Mouse (Mus musculus) stomach, embryonic 15.5 days (tissue): Measurements from ENCODE around the gene 1700001J03Rik. TPM values are rescaled to one million over a fixed set of nuclear protein-coding genes. Genes with fewer than 3 reads are reported as not detected.
"Not testable (repeated sequence)": the region's sequence is repeated elsewhere in the genome, so short reads cannot be mapped to it uniquely, and the experiment has no call there.

Experiments
- ATAC-seq: fragments of 200-750 bp; cut with Nextera tagmentation; 2 replicates; pipeline ENCODE4 v1.8.0; 2017; ENCODE audit warnings: low read depth, moderate number of reproducible peaks, moderate TSS enrichment; ENCODE audit not compliant: insufficient read depth, low FRiP score
- H3K27ac ChIP-seq: fragments of 300-500 bp; sonication (generic); 2 replicates; pipeline ENCODE4 v1.5.1; 2015; ENCODE audit warnings: mild to moderate bottlenecking, inconsistent platforms
- H3K27me3 ChIP-seq: fragments of 300-500 bp; sonication (generic); replicated peaks from 2 replicates; pipeline ENCODE4 v1.6.1; 2015; ENCODE audit warnings: inconsistent platforms
- H3K36me3 ChIP-seq: fragments of 300-500 bp; sonication (generic); 2 replicates; pipeline ENCODE4 v1.6.1; 2015; ENCODE audit warnings: inconsistent platforms
- H3K4me1 ChIP-seq: fragments of 300-500 bp; sonication (generic); 2 replicates; pipeline ENCODE4 v1.6.1; 2015; ENCODE audit warnings: inconsistent platforms
- H3K4me2 ChIP-seq: fragments of 300-500 bp; sonication (generic); 2 replicates; pipeline ENCODE4 v1.6.1; 2015; ENCODE audit warnings: mild to moderate bottlenecking, inconsistent platforms
- H3K4me3 ChIP-seq: fragments of 300-500 bp; sonication (generic); replicated peaks from 2 replicates; pipeline ENCODE4 v1.5.1; 2015; ENCODE audit warnings: inconsistent platforms
- H3K9ac ChIP-seq: fragments of 300-500 bp; sonication (generic); 2 replicates; pipeline ENCODE4 v1.6.1; 2015; ENCODE audit warnings: inconsistent platforms
- H3K9me3 ChIP-seq: fragments of 300-500 bp; sonication (generic); 2 replicates; pipeline ENCODE4 v1.6.1; 2016; ENCODE audit warnings: inconsistent platforms
- WGBS: fragments of 180-500 bp; shearing (Covaris S2); methylation state at CpG from one replicate; pipeline ENCODE4 v1.1.7; 2015; 5-methylcytosine and 5-hydroxymethylcytosine counted together
- polyA plus RNA-seq: library from polyadenylated mRNA; unstranded; fragments of >200 nt; fragmentation: Nextera tagmentation; extraction: Ambion mirVana; gene quantifications from 2 replicates; pipeline ENCODE4 v1.2.1, GENCODE M21; 2015

1700001J03Rik gene
- polyA plus RNA-seq, 1 experiment from 2014 or later, result not detected

GRCm38 (mm10) chr5:146220501-146220878 lies 35.4 kb upstream of the 1700001J03Rik start:
- Histone ChIP-seq H3K27me3 (no peaks in the 10 kb centered on the region), H3K9me3 (no peaks in the 10 kb centered on the region), H3K4me3 (peak overlapping the region; percentile 81), H3K27ac (peak overlapping the region; percentile 99), H3K9ac (peak overlapping the region; percentile 7; the same call in 1 of the 2 replicates), H3K4me1 (0 out of 2 replicates have a peak, but pooled peaks cover 4% of the 10 kb centered on the region), H3K36me3 (peaks cover 10% of the 10 kb centered on the region; the same call in 1 of the 2 replicates), H3K4me2 (peak overlapping the region; percentile 59)
- ATAC-seq, result peak; percentile 63
- WGBS, result 8% methylated on average over 13 of the region's 13 CpGs

DNA sequence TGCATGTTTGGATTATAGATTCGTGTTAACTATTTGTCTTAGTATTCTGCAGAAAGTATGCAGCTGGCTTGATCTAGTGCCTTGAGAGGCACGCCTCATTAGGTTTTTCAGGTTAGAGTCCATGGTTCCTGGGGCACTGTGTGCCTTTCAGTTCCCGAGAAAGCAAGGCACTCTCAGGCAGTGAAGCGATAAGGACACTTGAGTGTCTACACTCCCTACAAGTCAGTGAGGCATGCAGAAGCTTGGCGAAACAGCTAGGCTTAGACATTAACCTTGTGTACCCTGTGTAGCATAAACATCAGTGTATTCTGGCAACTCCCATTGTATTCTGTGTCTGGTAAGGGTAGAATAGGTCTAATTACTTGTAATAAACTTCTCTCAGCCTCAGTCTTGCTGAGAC lies 20.4 kb upstream of the 1700001J03Rik start:
- Histone ChIP-seq H3K4me2 (no peak overlapping the region), H3K36me3 (peaks cover 53% of the 10 kb centered on the region), H3K27me3 (no peaks in the 10 kb centered on the region), H3K4me1 (no peaks in the 10 kb centered on the region), H3K9me3 (no peaks in the 10 kb centered on the region), H3K4me3 (no peak overlapping the region), H3K27ac (no peak overlapping the region), H3K9ac (no peak overlapping the region)
- ATAC-seq, result no peak
- WGBS, result 91% methylated on average over 5 of the region's 5 CpGs

DNA sequence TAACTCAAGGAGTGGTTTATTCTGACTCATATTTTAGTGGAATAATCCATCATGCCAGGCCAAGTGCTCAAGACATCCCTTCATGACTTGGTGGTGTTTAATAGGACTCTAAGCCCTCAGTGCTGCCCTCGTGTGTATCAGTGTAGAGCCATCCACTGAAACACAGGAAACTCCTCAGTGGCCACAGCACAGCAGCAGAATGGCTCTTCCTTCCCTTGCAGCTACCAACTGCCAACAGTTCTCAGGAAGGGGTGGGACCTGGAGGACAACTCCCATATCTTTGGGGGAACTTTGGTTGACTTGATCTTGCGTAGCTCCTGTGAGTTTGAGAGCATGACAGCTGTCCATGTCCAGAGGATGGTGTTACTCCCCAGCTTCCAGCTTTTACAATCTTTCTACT lies 18.8 kb upstream of the 1700001J03Rik start:
- Histone ChIP-seq H3K4me2 (no peak overlapping the region), H3K27ac (no peak overlapping the region), H3K36me3 (peaks cover 44% of the 10 kb centered on the region), H3K9ac (no peak overlapping the region), H3K27me3 (no peaks in the 10 kb centered on the region), H3K4me1 (no peaks in the 10 kb centered on the region), H3K4me3 (no peak overlapping the region), H3K9me3 (no peaks in the 10 kb centered on the region)
- no peak for ATAC-seq
- WGBS, result 78% methylated on average over 2 of the region's 2 CpGs

- ATAC-seq, result no peak
- Histone ChIP-seq H3K9ac (no peak overlapping the region), H3K4me3 (no peak overlapping the region), H3K27ac (no peak overlapping the region), H3K4me2 (no peak overlapping the region), H3K27me3 (no peaks in the 10 kb centered on the region), H3K4me1 (no peaks in the 10 kb centered on the region), H3K9me3 (no peaks in the 10 kb centered on the region), H3K36me3 (peaks cover 21% of the 10 kb centered on the region; the same call in 1 of the 2 replicates)
- WGBS, result 97% methylated on average over 6 of the region's 6 CpGs
Observed at GRCm38 (mm10) chr5:146200580-146200979, 15.5 kb upstream of the 1700001J03Rik start.

DNA sequence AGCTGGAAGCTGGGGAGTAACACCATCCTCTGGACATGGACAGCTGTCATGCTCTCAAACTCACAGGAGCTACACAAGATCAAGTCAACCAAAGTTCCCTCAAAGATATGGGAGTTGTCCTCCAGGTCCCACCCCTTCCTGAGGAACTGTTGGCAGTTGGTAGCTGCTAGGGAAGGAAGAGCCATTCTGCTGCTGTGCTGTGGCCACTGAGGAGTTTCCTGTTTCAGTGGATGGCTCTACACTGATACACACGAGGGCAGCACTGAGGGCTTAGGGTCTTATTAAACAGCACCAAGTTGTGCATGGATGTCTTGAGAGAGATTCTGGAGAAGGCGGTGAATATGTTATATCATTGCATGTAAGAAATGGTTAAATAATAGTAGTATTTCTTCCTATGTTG lies 14.4 kb upstream of the 1700001J03Rik start:
- no peak overlapping the region for H3K27ac ChIP-seq
- no peaks in the 10 kb centered on the region for H3K4me1 ChIP-seq

DNA sequence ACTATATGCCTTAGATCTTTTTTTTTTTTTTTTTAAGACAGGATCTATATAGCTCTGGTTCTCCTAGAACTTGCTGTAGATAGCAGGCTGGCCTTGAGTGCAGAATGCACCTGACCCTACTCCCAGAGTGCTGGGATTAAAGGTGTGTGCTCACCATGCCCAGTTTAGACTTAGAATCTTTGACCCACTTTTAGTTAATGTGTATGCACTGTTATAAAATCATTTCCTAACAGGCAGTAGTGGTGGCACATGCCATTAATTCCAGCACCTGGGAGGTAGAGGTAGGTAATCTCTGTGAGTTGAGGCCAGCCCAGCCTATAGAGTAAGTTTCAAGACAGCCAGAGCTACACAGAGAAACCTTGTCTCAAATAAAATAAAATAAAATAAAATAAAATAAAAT lies 14.0 kb upstream of the 1700001J03Rik start:
- Histone ChIP-seq H3K9me3 (no peaks in the 10 kb centered on the region), H3K4me3 (no peak overlapping the region), H3K9ac (no peak overlapping the region), H3K27ac (no peak overlapping the region), H3K36me3 (peaks cover 11% of the 10 kb centered on the region; the same call in 1 of the 2 replicates), H3K4me1 (no peaks in the 10 kb centered on the region), H3K27me3 (no peaks in the 10 kb centered on the region), H3K4me2 (no peak overlapping the region)
- no peak for ATAC-seq

More for the DNA sequence above, 14.4 kb upstream of the 1700001J03Rik start:
- H3K4me2 ChIP-seq, result no peak overlapping the region
- peaks cover 15% of the 10 kb centered on the region; the same call in 1 of the 2 replicates for H3K36me3 ChIP-seq
- H3K4me3 ChIP-seq, result no peak overlapping the region
- 83% methylated on average over 2 of the region's 2 CpGs for WGBS
- H3K9ac ChIP-seq, result no peak overlapping the region
- no peaks in the 10 kb centered on the region for H3K27me3 ChIP-seq
- H3K9me3 ChIP-seq, result no peaks in the 10 kb centered on the region
- ATAC-seq, result no peak

- no peak overlapping the region for H3K4me3 ChIP-seq
- H3K27me3 ChIP-seq, result no peaks in the 10 kb centered on the region
- no peak overlapping the region for H3K9ac ChIP-seq
- no peak overlapping the region for H3K27ac ChIP-seq
- H3K36me3 ChIP-seq, result no peaks in the 10 kb centered on the region
- no peak overlapping the region for H3K4me2 ChIP-seq
- 78% methylated on average over 8 of the region's 8 CpGs for WGBS
- no peak for ATAC-seq
- H3K4me1 ChIP-seq, result no peaks in the 10 kb centered on the region
- H3K9me3 ChIP-seq, result no peaks in the 10 kb centered on the region
Observed at GRCm38 (mm10) chr5:146193360-146193759, 8.3 kb upstream of the 1700001J03Rik start.

GRCm38 (mm10) chr5:146190501-146191269 lies 5.6 kb upstream of the 1700001J03Rik start:
- H3K36me3 ChIP-seq, result no peaks in the 10 kb centered on the region
- no peaks in the 10 kb centered on the region for H3K4me1 ChIP-seq
- 57% methylated on average over 3 of the region's 3 CpGs for WGBS
- H3K27ac ChIP-seq, result no peak overlapping the region
- no peak overlapping the region for H3K4me2 ChIP-seq
- H3K9me3 ChIP-seq, result no peaks in the 10 kb centered on the region
- no peak for ATAC-seq
- H3K4me3 ChIP-seq, result no peak overlapping the region
- no peaks in the 10 kb centered on the region for H3K27me3 ChIP-seq
- no peak overlapping the region for H3K9ac ChIP-seq

DNA sequence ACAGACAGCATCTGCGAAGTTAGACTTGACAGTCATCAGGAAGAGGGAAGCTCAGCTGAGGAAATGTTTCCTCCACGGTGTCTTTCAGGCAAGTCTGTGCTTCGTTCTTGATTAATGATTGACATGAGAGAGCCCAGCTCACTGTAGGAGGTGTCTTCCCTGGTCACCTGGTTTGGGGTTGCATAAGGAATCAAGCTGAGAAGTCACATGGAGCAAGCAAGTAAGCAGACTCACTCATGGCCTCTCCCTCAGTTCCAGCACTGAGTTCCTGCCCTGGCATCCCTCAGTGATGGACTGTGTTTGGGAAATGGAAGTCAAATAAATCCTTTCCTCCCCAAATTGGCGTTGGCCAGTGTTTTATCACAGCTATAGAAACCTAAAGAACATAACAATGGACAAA lies 5.0 kb upstream of the 1700001J03Rik start:
- no peak for ATAC-seq
- Histone ChIP-seq H3K27me3 (no peaks in the 10 kb centered on the region), H3K4me3 (no peak overlapping the region), H3K4me1 (no peaks in the 10 kb centered on the region), H3K36me3 (no peaks in the 10 kb centered on the region), H3K27ac (no peak overlapping the region), H3K9me3 (no peaks in the 10 kb centered on the region), H3K9ac (no peak overlapping the region), H3K4me2 (no peak overlapping the region)
- 61% methylated on average over 4 of the region's 4 CpGs for WGBS

DNA sequence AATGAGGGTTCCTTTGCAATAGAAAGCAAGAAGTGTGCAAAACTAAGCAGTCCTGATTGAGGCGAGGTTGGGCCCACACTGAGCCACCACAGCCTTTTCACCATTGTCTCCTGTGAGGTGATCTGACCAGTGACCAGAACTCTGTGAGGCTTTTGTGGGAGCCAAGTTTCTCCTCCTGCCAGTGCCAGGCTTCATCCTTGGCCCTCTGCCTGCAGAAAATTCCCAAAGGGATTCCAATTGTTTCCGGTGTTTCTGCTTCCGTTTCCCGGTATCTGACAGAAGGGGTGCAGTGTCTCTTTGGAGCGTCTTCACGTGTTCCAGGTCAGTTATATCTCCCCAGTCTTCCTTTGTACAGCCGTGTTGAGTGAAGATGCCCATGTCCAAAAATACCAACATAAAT lies 3.6 kb upstream of the 1700001J03Rik start:
- no peak overlapping the region for H3K4me2 ChIP-seq
- WGBS, result 81% methylated on average over 7 of the region's 7 CpGs
- no peaks in the 10 kb centered on the region for H3K27me3 ChIP-seq
- no peak overlapping the region for H3K4me3 ChIP-seq
- H3K36me3 ChIP-seq, result no peaks in the 10 kb centered on the region
- H3K4me1 ChIP-seq, result no peaks in the 10 kb centered on the region
- H3K9ac ChIP-seq, result no peak overlapping the region
- H3K9me3 ChIP-seq, result no peaks in the 10 kb centered on the region
- H3K27ac ChIP-seq, result no peak overlapping the region
- ATAC-seq, result no peak

GRCm38 (mm10) chr5:146188144-146188543 lies 3.0 kb upstream of the 1700001J03Rik start:
- Histone ChIP-seq H3K4me1 (no peaks in the 10 kb centered on the region), H3K27ac (no peak overlapping the region), H3K4me3 (no peak overlapping the region), H3K27me3 (no peaks in the 10 kb centered on the region), H3K4me2 (no peak overlapping the region), H3K36me3 (no peaks in the 10 kb centered on the region), H3K9me3 (no peaks in the 10 kb centered on the region), H3K9ac (no peak overlapping the region)
- 89% methylated on average over 1 of the region's 1 CpGs for WGBS
- ATAC-seq, result no peak

DNA sequence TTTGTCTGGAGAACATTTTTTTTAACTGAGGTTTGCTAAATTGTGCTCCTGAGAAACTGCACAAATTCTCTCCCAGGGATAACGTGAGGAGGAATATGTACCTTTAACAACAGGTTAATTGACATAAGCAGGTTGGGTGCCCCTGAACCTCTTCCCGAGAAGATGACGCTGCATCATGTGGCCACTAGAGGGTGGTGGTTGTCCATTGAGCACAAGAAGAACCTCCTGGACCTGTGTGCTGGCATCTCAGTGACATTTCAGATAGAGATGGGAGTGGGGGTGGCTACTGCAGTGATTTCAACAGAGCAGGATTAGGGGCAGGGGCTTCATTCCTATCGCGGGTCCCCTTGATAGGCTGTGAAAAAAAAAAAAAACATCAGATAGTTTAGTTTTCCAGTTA lies 2.3 kb upstream of the 1700001J03Rik start:
- H3K27me3 ChIP-seq, H3K9me3 ChIP-seq, ATAC-seq, H3K4me1 ChIP-seq, H3K36me3 ChIP-seq, H3K4me3 ChIP-seq, H3K27ac ChIP-seq, H3K4me2 ChIP-seq, H3K9ac ChIP-seq: not testable (repeated sequence)
- WGBS, result 26% methylated on average over 5 of the region's 5 CpGs
